Mouse (Mus musculus) spleen, postnatal 36 days (tissue): Measurements from ENCODE around the gene Sbno1.
"Not testable (repeated sequence)": the region's sequence is repeated elsewhere in the genome, so short reads cannot be mapped to it uniquely, and the experiment has no call there.

Experiments
- DNase-seq, 2 experiments: peaks; one replicate each; pipeline ENCODE4 v3.0.0; 2022; ENCODE audit warnings: low spot score in 2 of 2, mixed read lengths in 1 of 2

Sbno1 gene

GRCm38 (mm10) chr5:124376401-124376800 is 49.4 kb downstream of the Sbno1 start:
- no peak for DNase-seq

GRCm38 (mm10) chr5:124374298-124374697 is 51.5 kb downstream of the Sbno1 start:
- no peak for DNase-seq

GRCm38 (mm10) chr5:124366721-124367120 is 59.1 kb downstream of the Sbno1 start:
- DNase-seq: no peak

GRCm38 (mm10) chr5:124365754-124366153 is 60.0 kb downstream of the Sbno1 start:
- DNase-seq: no peak

GRCm38 (mm10) chr5:124364173-124364918 is 61.5 kb downstream of the Sbno1 start:
- DNase-seq: no peak

GRCm38 (mm10) chr5:124362982-124363381 is 62.8 kb downstream of the Sbno1 start, which contains the start of gene Cdk2ap1:
Cdk2ap1 (minus strand) TSS chr5:124363082.
- DNase-seq: not testable (repeated sequence)

- no peak for DNase-seq
Measured at GRCm38 (mm10) chr5:124359641-124360040, 66.2 kb downstream of the Sbno1 start.

- no peak for DNase-seq
Measured at GRCm38 (mm10) chr5:124356695-124357094, 69.1 kb downstream of the Sbno1 start.

- DNase-seq: no peak
Measured at GRCm38 (mm10) chr5:124355425-124355959, 70.3 kb downstream of the Sbno1 start.

GRCm38 (mm10) chr5:124354574-124355424 is 71.0 kb downstream of the Sbno1 start:
- DNase-seq: peak; percentile 44 to 51

GRCm38 (mm10) chr5:124353726-124354547 is 71.9 kb downstream of the Sbno1 start:
- DNase-seq: peak; percentile 63 to 69

- DNase-seq: peak; percentile 24 to 43
Measured at GRCm38 (mm10) chr5:124353011-124353725, 72.6 kb downstream of the Sbno1 start.

- peak; percentile 34 to 45 for DNase-seq
Measured at GRCm38 (mm10) chr5:124352141-124352920, 73.5 kb downstream of the Sbno1 start.

GRCm38 (mm10) chr5:124351604-124352003 is 74.2 kb downstream of the Sbno1 start:
- DNase-seq: no peak

GRCm38 (mm10) chr5:124351111-124351560 is 74.7 kb downstream of the Sbno1 start:
- peak; percentile 30 to 40 for DNase-seq

GRCm38 (mm10) chr5:124350350-124350749 is 75.5 kb downstream of the Sbno1 start:
- no peak for DNase-seq

- no peak for DNase-seq
Measured at GRCm38 (mm10) chr5:124349196-124349595, 76.6 kb downstream of the Sbno1 start.

GRCm38 (mm10) chr5:124342897-124343296 is 82.9 kb downstream of the Sbno1 start:
- no peak for DNase-seq

- DNase-seq: peak in 1 of 2 experiments; percentile 13
Measured at GRCm38 (mm10) chr5:124341753-124342339, 84.0 kb downstream of the Sbno1 start.

GRCm38 (mm10) chr5:124338791-124339190 is 87.0 kb downstream of the Sbno1 start:
- DNase-seq: no peak
